Mouse (Mus musculus) inflammation-experienced regulatory T-cells, adult 6 months (primary cell): ENCODE data around the gene Gpt2. TPM values are rescaled to one million over a fixed set of nuclear protein-coding genes. Genes with fewer than 3 reads are reported as not detected.

Experiments
- ATAC-seq: one replicate; pipeline ENCODE4 v1.8.0; 2017
- polyA plus RNA-seq, 3 experiments: library from polyadenylated mRNA; unstranded; fragments of 100-300 nt; shearing (Covaris generic); gene quantifications; one replicate each; pipeline ENCODE4 v1.2.1; 2017

The Gpt2 gene
- polyA plus RNA-seq, 3 experiments from 2014 or later, result 0.21 to 0.43 (median 0.25) TPM

DNA sequence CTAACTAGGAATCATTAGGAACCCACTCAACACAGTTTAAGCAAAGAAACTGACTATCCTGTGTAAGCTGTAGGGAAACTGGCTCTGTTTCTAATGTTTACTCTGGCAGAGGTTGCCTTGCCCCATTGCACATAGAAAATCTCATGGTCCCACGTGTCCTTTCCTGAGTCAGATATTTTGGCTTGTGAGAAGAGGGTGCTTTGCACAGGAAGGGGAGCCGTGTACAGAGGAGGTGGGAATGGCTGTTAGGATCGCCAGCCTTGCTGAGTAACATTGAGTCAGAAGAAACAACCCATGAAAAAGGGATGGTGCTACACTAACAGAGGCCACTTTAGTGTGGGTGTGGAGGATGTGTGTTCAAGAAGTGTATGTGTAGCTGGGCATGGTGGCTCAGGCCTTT, 36.6 kb downstream of the Gpt2 start:
- ATAC-seq, result no peak

DNA sequence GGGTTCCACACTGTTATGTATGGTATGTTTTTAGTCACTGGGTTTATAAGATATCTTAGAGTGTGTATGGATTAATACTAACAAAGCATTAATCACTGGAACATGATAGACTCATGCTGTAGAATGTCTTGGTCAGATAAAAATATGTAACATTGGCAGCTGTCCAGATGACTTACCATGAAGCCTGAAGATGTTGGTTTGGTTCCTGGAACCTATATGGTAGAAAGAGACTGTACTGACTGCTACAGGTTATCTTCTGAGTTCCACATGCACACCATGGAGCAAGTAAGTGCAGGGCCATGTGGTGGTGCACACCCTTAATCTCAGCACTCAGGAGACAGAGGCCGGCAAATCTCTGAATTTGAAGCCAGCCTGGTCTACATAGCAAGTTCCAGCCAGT, 38.3 kb downstream of the Gpt2 start:
- ATAC-seq, result no peak

DNA sequence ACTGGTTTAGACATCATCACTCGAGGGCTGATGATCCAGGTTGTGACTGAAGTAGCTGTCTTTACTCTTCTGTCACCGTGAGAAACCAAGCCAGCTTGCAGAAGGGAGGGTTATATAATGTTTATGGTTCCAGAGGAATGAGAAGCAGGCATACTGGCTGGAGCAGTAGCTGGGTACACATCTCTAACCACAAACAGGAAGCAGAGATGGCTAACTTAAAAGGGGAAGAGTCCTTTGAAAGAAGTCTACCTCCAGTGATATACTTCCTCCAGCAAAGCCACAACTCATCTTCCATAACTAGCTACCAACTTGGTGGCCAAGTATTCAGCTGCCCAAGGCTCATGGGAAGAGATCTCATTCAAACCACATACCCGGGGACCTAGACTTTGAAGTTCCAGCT, 39.1 kb downstream of the Gpt2 start:
- no peak for ATAC-seq

DNA sequence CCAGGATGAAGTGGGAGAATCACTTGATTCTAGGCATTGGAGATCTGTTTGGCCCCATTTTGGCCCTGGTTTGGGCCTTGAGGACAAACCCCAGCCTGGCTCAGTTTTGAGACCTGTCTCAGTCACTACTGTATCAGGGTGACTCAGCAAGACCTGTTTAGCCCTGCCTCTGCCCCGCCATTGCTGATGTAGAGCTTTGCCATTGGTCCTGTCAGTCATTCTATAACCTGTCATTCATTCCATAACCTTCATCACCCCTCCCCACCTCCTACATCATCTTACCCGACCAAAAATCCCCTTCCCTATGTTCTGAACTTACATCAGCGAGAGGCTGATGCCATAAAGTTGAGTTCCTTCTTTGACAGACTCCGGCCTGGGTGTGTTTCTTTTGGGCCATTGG, 40.5 kb downstream of the Gpt2 start:
- ATAC-seq, result no peak

DNA sequence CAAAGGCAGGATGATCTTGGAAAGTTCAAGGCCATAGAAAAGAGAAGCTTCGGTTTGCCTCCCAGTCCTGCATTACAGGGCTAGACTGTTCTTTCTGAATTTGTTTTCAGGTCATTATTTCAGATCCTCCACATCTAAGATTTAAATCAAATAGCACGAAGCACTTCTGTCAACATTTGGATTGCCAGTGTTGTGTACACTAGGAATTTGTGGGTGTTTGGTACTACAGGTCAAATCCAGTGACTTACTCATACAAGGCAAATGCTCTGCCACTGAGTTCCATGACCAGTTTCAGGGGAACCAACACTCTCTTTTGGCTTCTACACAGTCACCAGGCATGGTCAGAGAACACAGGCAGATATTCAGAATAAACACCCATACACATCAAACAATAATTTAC, 41.1 kb downstream of the Gpt2 start:
- no peak for ATAC-seq

DNA sequence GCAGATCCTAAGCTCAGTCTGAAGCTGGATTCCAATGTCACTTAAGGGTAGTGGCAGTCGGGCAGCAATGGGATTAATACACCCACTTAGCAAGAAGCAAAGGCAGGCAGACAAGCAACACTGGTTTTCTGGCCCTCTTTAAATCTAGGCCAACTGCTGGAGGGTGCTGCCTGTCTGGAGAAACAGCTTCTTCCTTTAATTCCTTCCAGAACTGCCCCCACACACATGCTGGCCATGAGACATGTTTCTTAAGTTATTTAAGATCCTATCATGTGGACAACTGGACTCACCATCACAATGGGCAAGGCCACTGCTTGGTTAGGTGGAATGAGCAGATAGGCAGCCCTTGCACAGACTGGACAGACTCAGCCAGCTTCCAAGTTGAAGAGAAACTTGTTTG, 41.8 kb downstream of the Gpt2 start:
- ATAC-seq, result no peak

DNA sequence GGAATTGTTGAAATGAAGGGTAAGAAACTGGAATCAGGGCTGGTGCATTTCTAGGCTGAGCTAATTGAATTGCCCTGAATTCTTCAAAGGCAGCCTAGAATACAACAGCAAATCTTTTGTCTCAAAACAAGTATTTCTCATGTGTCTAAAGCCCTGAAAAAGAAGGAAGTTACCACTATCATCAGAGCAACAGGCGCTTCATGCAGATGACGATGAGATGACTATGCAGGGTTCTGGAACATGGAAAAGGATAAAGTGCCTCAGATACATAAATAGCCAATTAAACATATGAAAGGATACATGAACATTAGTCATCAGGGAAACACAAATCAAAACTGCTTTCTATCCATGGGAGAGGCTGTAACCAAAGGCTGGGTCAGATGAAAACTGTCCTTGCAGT, 44.0 kb downstream of the Gpt2 start:
- no peak for ATAC-seq

DNA sequence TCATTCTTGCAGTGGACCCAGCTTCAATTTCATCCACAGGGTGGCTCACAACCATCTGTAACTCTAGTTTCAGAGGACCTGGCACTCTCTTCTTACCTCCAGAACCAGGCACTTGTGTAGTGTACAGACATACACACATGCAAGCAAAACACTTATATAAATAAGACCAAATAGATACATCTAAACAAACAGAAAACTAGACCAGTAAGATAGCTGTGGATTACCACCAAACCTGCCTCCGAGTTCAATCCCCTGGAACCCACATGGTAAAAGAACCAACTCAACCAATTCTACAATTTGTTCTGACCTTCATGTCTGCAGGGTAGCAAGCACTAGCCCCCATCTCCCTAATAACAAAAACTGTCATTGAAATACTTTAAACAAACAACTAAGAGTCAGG, 59.6 kb downstream of the Gpt2 start:
- ATAC-seq, result no peak

DNA sequence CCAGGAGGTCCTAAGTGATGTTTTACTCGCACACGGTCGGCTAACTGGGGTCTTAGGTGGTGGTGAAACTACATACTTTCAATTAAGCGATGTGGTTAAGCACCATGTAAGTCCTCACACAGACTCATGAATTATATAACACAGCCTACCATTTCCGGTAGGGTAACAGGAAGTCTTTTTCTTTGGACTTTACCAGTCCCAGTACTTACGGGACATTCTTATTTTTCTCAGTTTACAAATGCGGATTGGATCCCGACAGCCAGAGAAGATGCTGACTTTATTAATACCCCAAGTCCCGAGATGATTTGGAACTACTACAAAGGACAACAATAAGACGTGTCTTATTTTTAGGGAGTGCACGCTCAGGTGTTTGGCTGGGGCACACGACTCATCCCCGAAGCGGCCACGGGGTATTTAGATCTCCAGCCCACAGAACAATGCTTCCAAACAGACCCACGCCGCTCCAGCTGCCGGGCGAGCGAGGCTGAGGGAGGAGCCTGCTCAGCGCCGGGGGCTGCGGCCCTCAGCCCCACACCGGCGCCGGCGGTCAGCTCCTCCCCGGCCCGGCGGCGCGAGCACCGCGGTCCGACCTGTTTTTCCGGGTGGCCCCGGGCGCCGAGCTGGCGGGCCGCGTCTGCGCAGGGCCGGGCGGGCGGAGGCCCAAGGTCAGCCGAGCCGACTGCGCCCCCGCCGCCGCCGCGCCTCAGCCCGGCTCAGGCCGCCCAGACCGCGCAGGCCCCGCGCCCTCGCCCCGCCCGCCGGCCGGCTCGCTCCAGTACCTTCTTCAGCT, 62.2 kb downstream of the Gpt2 start:
- ATAC-seq, result peak; percentile 79

DNA sequence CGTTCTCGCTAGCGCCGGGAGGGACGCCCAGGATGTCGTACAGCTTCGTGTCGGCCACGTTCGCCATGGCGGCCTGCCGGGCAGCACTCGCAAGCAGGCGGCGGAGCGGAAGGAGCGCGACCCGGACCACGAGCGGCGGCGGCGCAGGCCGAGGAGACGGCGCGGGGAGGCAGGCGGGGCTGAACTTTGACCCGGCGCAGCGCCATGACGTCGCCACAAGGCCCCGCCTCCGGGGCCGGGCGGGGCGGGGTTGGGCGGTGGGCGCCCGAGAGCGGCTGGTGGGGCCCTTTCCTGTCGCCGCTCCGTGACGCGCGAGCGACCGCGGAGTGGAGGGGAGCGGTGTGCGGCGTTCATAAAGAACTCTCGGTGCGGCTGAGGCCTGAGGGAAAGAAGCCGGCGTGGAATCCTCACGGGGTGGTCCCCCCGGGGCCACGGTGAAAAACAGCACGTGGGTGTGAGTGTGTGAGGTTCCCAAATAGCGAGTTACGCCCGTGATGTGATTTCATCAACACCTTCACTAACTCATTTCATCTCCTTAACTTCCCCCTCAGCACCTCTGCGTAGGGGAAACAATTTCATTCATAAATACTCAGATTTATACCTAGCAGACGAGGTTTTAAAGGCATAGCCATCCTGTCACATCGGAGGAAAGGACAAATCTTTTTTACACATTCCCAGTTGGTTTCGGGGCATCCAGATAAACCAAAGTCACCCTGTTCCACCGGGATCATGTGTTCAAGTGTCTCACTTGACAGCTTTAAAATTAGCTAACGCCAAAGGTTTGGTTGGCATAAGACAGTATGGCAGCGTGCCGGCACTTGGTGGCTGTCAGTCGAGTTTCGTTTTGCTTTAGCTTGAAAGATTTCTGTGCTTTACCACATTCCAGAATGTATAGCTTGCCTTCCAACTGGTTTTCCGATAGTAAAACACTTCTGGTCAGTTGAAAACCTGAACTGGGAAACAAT, 63.1 kb downstream of the Gpt2 start, which contains the start of gene Dnaja2:
Gene Dnaja2 (minus strand): TSS at position 164 of the 965 bp plus-strand sequence.
- ATAC-seq, result peak; percentile 70

DNA sequence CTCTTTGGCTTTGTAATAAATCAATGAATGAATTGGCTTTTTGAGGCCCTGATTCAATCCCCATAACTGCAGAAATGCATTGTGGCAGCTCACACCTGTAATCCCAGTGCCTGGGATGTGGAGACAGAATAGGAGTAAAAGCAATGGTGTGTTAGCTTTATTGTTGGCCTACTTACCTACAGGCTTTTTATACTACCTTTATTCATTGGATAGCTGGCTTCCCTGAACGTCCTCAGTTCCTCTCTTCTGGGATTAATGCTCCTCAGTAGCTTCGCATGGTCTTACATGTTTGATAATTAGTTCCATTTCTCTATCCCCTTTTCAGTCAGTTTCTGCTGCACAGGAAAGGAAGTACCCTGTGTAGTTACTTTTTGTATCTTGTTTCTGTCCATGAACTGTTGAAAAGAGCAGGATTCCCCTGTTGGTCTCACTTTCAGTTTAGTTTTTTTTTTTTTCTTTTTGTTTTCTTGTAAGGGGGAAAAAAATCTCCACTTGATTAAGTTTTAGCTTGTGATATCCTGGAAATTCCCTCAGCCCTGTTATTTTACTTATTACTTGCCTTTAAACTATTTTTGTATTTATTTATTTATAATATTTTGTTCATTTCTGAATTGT, 64.7 kb downstream of the Gpt2 start:
- no peak for ATAC-seq

DNA sequence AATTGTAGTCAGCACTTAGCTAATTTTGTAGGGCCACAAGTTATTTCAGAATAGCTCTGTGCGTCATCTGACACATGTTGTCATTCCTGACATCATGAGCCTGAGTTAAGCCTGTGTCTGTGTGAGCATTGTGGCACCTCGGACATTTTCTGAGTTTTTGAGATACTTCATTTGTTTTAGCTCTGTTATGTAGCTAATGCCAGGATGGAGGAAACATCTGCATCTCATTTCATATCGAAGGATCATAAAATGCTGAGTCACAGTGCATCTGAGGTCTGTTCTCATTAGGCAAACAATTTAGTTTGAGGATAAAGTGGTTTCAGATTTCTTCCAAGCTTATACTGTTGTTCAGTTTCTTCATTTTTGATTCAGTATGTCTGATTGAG, 65.2 kb downstream of the Gpt2 start:
- no peak for ATAC-seq

DNA sequence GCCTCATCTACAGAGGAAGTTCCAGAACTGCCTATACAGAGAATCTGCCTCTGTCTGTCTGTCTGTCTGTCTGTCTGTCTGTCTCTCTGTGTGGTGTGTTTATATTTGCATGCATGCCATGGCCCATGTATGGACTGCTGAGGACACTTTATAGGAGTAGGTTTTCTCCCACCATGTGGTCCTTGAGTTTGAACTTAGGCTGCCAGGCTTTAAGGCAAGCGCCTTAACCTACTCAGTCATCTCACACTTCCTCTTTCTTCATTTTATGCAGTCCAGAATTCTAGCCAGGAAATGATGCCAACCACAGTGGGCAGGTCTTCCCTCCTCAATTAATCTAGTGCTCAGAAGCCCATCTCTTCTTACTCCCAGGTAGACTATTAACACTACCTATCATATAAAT, 66.8 kb downstream of the Gpt2 start:
- no peak for ATAC-seq

DNA sequence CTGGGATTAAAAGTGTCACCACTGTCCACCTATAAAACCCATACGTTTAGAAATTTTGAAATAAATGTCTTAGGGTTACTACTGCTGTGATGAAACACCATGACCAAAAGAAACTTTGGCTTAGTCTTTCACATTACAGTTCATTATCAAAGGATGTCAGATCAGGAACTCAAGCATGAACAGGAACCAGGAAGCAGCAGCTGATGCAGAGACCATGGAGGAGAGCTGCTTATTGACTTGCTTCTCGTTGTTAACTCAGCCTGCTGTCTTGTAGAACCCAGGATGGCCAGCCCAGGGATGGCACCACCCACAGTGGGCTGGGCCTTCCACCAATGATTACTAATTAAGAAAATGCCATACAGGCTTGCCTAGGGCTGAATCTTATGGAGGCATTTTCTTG, 67.6 kb downstream of the Gpt2 start:
- ATAC-seq, result no peak

DNA sequence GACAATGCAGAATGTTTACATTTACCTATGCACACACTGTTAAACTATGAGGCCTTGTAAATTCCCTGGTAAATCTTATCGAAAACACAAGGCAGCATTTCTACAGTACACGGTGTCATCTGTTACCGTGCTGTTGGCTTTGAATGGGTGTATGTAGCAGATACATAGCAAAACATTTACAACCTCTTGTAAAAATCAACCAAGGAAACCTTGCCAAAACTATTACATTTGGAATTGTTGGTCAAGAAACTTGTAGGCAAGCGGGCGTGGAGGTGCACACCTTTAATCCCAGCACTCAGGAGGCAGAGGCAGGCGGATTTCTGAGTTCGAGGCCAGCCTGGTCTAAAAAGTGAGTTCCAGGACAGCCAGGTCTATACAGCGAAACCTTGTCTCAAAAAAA, 71.0 kb downstream of the Gpt2 start:
- no peak for ATAC-seq

DNA sequence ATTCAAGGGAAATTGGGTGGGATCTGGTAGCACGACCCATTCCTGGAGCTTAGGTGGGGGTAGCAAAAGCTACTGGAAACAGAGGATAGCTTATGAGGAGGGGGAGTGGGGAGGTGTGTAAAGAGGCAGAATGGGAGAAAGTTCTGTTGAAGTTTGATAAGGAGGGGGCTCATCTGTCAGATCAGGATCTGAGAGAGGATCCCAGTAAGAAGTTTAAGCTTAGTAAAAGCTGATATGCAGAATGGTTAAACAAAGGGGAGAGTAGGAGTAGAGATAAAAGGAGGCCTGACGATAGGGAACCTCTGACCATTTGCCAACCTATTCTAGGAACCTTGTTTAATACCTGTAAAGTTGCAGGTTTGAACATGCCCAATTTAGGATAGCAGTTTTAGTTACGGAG, 72.8 kb downstream of the Gpt2 start:
- ATAC-seq, result no peak

DNA sequence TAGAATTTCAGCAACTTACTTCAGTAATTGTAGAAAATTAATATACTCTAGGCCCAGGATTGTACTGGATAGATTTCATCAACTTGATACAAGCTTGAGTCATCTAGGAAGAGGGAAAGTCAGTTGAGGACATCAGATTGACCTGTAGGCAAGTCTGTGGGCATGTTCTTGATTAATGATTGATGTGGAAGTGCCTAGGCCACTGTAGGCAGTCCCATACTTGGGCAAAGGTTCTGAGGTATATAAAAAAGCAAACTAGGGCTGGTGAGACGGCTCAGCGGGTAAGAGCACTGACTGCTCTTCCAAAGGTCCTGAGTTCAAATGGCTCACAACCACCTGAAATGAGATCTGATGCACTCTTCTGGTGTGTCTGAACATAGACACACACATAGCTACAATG, 75.4 kb downstream of the Gpt2 start:
- ATAC-seq, result no peak

DNA sequence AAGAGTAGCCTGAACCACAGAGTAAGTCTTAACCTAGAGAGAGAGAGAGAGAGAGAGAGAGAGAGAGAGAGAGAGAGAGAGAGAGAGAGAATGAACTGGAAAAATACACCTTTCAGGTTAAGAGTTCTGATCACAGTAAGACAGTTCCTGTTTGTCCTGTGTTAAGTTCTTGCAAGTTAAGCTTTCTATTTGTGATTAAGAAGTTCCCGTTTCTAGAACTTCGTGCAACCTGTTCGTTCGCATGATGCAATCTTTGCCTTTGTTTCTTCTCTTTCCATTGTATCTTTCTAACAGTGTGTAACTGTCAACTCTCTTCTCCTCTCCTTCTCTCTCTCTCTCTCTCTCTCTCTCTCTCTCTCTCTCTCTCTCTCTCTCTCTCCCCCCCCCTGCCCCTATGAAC, 78.1 kb downstream of the Gpt2 start:
- ATAC-seq, result no peak

DNA sequence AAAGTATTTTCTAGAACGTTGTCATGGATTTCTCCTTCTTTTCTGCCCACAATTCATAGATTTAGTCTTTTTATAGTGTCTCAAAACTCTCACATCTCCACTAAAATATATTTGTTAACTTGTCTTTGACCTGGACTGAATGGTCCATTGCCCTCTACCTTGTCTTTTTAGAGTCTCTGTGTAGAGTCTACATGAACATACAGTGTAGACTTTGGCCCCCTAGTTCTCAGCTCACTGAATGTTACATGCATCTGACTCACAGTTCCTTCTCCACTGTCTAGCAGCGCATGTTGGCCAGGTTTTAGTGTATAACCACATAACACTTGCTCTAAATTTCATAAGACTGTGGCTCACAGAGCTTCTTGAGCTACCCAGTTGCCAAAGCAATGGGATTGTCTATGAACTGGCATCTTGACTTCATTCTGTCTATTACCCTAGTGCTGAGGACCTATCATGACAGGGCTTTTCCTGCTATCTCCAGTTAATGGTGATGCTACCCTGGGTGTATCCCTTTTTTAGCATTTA, 81.7 kb downstream of the Gpt2 start:
- ATAC-seq, result no peak
